Mouse (Mus musculus) ES-E14 (cell line): ENCODE measurements around the gene AU040320.

Experiments used
- CHD2 ChIP-seq: IDR thresholded peaks from 2 replicates; pipeline ENCODE4 v1.6.1; 2014; ENCODE audit warnings: mild to moderate bottlenecking, low read depth, low read length, inconsistent platforms
- ZNF384 ChIP-seq: IDR thresholded peaks from 2 replicates; pipeline ENCODE4 v1.6.1; 2012; ENCODE audit warnings: low read depth, low read length, inconsistent platforms

GRCm38 (mm10) chr4:126742976-126743375 is 10.4 kb upstream of the AU040320 start:
- no peak for TF ChIP-seq CHD2
- no peak for TF ChIP-seq ZNF384
